Mouse (Mus musculus) MEL (cell line): ENCODE results near the gene Nrip1.

Experiments used
- CTCF ChIP-seq, 3 experiments: IDR thresholded peaks in 2 of 3; conservative IDR thresholded peaks in 1 of 3; 2 replicates each; pipeline ENCODE4 v1.5.1; 2011 to 2012; ENCODE audit warnings: low read length in 3 of 3, low read depth in 2 of 3, mild to moderate bottlenecking in 2 of 3, improper control_type of control experiment in 1 of 3, inconsistent platforms in 1 of 3, mixed read lengths in 1 of 3, moderate library complexity in 1 of 3; ENCODE audit not compliant: control insufficient read depth in 1 of 3, insufficient read depth in 1 of 3, poor library complexity in 1 of 3, severe bottlenecking in 1 of 3
- HCFC1 ChIP-seq: IDR thresholded peaks from 2 replicates; pipeline ENCODE4 v1.6.1; 2012; ENCODE audit warnings: low read depth, mild to moderate bottlenecking, inconsistent platforms, low read length, improper control_type of control experiment, moderate library complexity
- KAT2A ChIP-seq: conservative IDR thresholded peaks from 2 replicates; pipeline ENCODE4 v1.6.1; 2012; ENCODE audit warnings: low read depth, low read length, improper control_type of control experiment, inconsistent platforms
- POLR2A ChIP-seq, 2 experiments: IDR thresholded peaks; 2 replicates each; pipeline ENCODE4 v1.6.1; 2011 to 2012; ENCODE audit warnings: low read length in 2 of 2, mild to moderate bottlenecking in 2 of 2, control low read depth in 1 of 2, improper control_type of control experiment in 1 of 2, low read depth in 1 of 2, moderate library complexity in 1 of 2; ENCODE audit not compliant: control insufficient read depth in 1 of 2, insufficient read depth in 1 of 2, poor library complexity in 1 of 2
- RAD21 ChIP-seq: IDR thresholded peaks from 2 replicates; pipeline ENCODE4 v1.6.1; 2011; ENCODE audit warnings: mild to moderate bottlenecking, low read depth, low read length, improper control_type of control experiment
- TAL1 ChIP-seq: IDR thresholded peaks from 2 replicates; pipeline ENCODE4 v1.6.1; 2012; ENCODE audit warnings: mild to moderate bottlenecking, inconsistent platforms, low read length, moderate library complexity, mixed read lengths
- ZC3H11A ChIP-seq: IDR thresholded peaks from 2 replicates; pipeline ENCODE4 v1.6.1; 2012; ENCODE audit warnings: low read depth, mild to moderate bottlenecking, inconsistent platforms, low read length, improper control_type of control experiment
- ZNF384 ChIP-seq: IDR thresholded peaks from 2 replicates; pipeline ENCODE4 v1.6.1; 2012; ENCODE audit warnings: low read depth, mild to moderate bottlenecking, inconsistent platforms, low read length, improper control_type of control experiment

DNA sequence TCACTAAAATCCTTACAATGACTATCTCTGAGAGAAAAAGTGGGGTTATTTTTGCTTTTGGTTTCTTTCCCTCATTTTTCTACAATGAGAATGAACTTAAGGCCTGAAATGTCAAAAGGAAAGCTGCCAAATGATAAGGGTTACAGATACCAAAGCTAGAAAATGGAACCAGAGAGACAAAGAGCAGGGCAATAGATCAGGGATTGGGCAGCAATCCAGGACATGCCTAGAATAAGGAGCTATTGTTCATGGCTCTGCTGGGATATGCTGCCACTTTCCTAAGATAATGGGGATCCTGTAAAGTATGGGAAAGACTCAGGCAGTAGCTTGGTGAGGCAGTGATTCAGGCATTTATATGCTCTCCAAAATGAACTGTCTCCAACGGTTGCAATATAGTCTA lies 22.9 kb upstream of the Nrip1 start:
- no peak for TF ChIP-seq ZNF384
- no peak for TF ChIP-seq CTCF (IDR thresholded peaks at IDR 0.05 in 2 of 3, conservative IDR thresholded peaks at IDR 0.05 in 1 of 3; ENCODE audit: control insufficient read depth in 1 of 3, insufficient read depth in 1 of 3, low read depth in 2 of 3, low read length in 3 of 3, poor library complexity in 1 of 3, severe bottlenecking in 1 of 3)
- no peak for TF ChIP-seq HCFC1
- TF ChIP-seq ZC3H11A: no peak
- TF ChIP-seq TAL1: no peak
- no peak for TF ChIP-seq RAD21
- TF ChIP-seq KAT2A: no peak
- no peak for TF ChIP-seq POLR2A (IDR thresholded peaks at IDR 0.05; ENCODE audit: control insufficient read depth in 1 of 2, insufficient read depth in 1 of 2, low read depth in 1 of 2, low read length in 2 of 2, poor library complexity in 1 of 2)
